In genomic region chr1:187651688-187652241, GRCm38 (mm10) we compare ENCODE assay signal across 8 mouse cellular contexts. TPM values are rescaled to one million over a fixed set of nuclear protein-coding genes. Genes with fewer than 3 reads are reported as not detected.
DNase-seq lines count a peak whose midpoint lies in the region; ATAC-seq and TF ChIP-seq lines count a peak whose summit lies in the region.

No protein-coding gene starts in this region.

- no peak for TF ChIP-seq CTCF in kidney, adult 2 months (conservative IDR thresholded peaks at IDR 0.05; ENCODE audit: insufficient read depth, insufficient read length, low read depth, low read length)

- WGBS in kidney, adult 2 months, result under 1% methylated on average over 47 of the region's 47 CpGs
- WGBS in midbrain, embryonic 13.5 days, result 0% methylated on average over 26 of the region's 47 CpGs

- H3K36me3 ChIP-seq in kidney, adult 2 months (ENCODE audit: control insufficient read depth, insufficient read depth, low read length), result no peaks in the 10 kb centered on the region
- H3K36me3 ChIP-seq in midbrain, embryonic 13.5 days, result no peaks in the 10 kb centered on the region

- peak overlapping the region; percentile 55 for H3K4me3 ChIP-seq in kidney, adult 2 months (ENCODE audit: insufficient read depth, low read depth, low read length)
- H3K4me3 ChIP-seq in midbrain, embryonic 13.5 days (replicated peaks), result peak overlapping the region; percentile 68

- H3K9ac ChIP-seq in midbrain, embryonic 13.5 days (replicated peaks), result peak overlapping the region; percentile 87

- H3K4me1 ChIP-seq in kidney, adult 2 months (ENCODE audit: control insufficient read depth, insufficient read depth, low read length), result peaks cover 17% of the 10 kb centered on the region
- H3K4me1 ChIP-seq in midbrain, embryonic 13.5 days (replicated peaks), result peaks cover 18% of the 10 kb centered on the region

- ATAC-seq in midbrain, embryonic 13.5 days, result peak; percentile 87

- peak overlapping the region; percentile 89 for H3K4me2 ChIP-seq in midbrain, embryonic 13.5 days (replicated peaks)

- TF ChIP-seq POLR2A in kidney, adult 2 months (IDR thresholded peaks at IDR 0.05; ENCODE audit: low read depth, low read length), result no peak

- peak overlapping the region; percentile 5 for H3K27ac ChIP-seq in kidney, adult 2 months (ENCODE audit: insufficient read depth, low read depth, low read length)
- peak overlapping the region; percentile 87 for H3K27ac ChIP-seq in midbrain, embryonic 13.5 days

- DNase-seq in adrenal gland, adult 2 months, result peak; percentile 78
- DNase-seq in cerebellum, postnatal 14 days, result peak; percentile 73 to 78
- peak; percentile 44 to 62 for DNase-seq in heart, adult 18-20 months
- DNase-seq in kidney, adult 2 months, result peak; percentile 77
- DNase-seq in left cerebral cortex, postnatal 4 days, result peak; percentile 53
- peak; percentile 45 for DNase-seq in yolk sac, embryonic 10.5 days (ENCODE audit: low spot score)
- no peak for DNase-seq in ovary, postnatal 10 days (ENCODE audit: low spot score)

- intact Hi-C loops in left cerebral cortex, postnatal 4 days (cut with DNase I), result no loop called here

- H3K9me3 ChIP-seq in midbrain, embryonic 13.5 days, result no peaks in the 10 kb centered on the region

- no peaks in the 10 kb centered on the region for H3K27me3 ChIP-seq in kidney, adult 2 months (replicated peaks; ENCODE audit: control insufficient read depth, insufficient read depth, low read length)
- no peaks in the 10 kb centered on the region; the same call in 1 of the 2 replicates for H3K27me3 ChIP-seq in midbrain, embryonic 13.5 days

RNA-seq across cellular contexts. Expression of gene Esrrg, which starts 43.2 kb away (rescaled TPM):
- total RNA-seq in adrenal gland, adult 2 months (2021), result 10 to 100 TPM; 14.8 to 17.7 TPM
- 2.1 and 3.1 TPM in 2 replicates for polyA plus RNA-seq in adrenal gland, adult 2 months (2012; rRNA removed)
- 10 to 100 TPM; 45.3 to 57.9 TPM for total RNA-seq in heart, adult 18-20 months (2021)
- 19.5 and 24.2 TPM in 2 replicates for polyA plus RNA-seq in kidney, adult 2 months (2012; rRNA removed)
- total RNA-seq in left cerebral cortex, postnatal 4 days (2021), result 10 to 100 TPM; 15.7 to 19.6 TPM
- 16.5 and 16.9 TPM in 2 replicates for polyA plus RNA-seq in midbrain, embryonic 13.5 days (2015; fragmentation: Nextera tagmentation; extraction: Ambion mirVana)
